Mouse (Mus musculus) frontal cortex, adult (tissue): Measurements from ENCODE around the gene Pdgfa.

Experiments
- ATAC-seq: cut with Nextera tagmentation; 2 replicates; pipeline ENCODE4 v1.9.2; 2017; ENCODE audit warnings: mild to moderate bottlenecking, moderate library complexity, mixed read lengths; ENCODE audit not compliant: low TSS enrichment

Pdgfa gene

GRCm38 (mm10) chr5:138953986-138954385 lies 43.2 kb downstream of the Pdgfa start:
- no peak for ATAC-seq

- ATAC-seq = no peak
These were observed 44.2 kb downstream of the Pdgfa start for GRCm38 (mm10) chr5:138952969-138953368.

GRCm38 (mm10) chr5:138951305-138951704 lies 45.9 kb downstream of the Pdgfa start:
- no peak for ATAC-seq

GRCm38 (mm10) chr5:138949165-138949564 lies 48.0 kb downstream of the Pdgfa start:
- ATAC-seq = no peak

GRCm38 (mm10) chr5:138948031-138948980 lies 48.9 kb downstream of the Pdgfa start:
- no peak for ATAC-seq

- no peak for ATAC-seq
These were observed 49.7 kb downstream of the Pdgfa start for GRCm38 (mm10) chr5:138947487-138947886.

GRCm38 (mm10) chr5:138946931-138947330 lies 50.2 kb downstream of the Pdgfa start:
- no peak for ATAC-seq

- ATAC-seq = no peak
These were observed 52.2 kb downstream of the Pdgfa start for GRCm38 (mm10) chr5:138945011-138945410.

- no peak for ATAC-seq
These were observed 52.6 kb downstream of the Pdgfa start for GRCm38 (mm10) chr5:138944551-138944950.

- no peak for ATAC-seq
These were observed 55.3 kb downstream of the Pdgfa start for GRCm38 (mm10) chr5:138941842-138942241.

- no peak for ATAC-seq
These were observed 56.6 kb downstream of the Pdgfa start for GRCm38 (mm10) chr5:138940576-138940975.

- ATAC-seq = no peak
These were observed 58.5 kb downstream of the Pdgfa start for GRCm38 (mm10) chr5:138938572-138939163.

GRCm38 (mm10) chr5:138936399-138937089 lies 60.6 kb downstream of the Pdgfa start:
- no peak for ATAC-seq

- no peak for ATAC-seq
These were observed 62.6 kb downstream of the Pdgfa start for GRCm38 (mm10) chr5:138934540-138934939.

GRCm38 (mm10) chr5:138932460-138933432 lies 64.4 kb downstream of the Pdgfa start:
- ATAC-seq = no peak

- no peak for ATAC-seq
These were observed 65.3 kb downstream of the Pdgfa start for GRCm38 (mm10) chr5:138931836-138932235.

- no peak for ATAC-seq
These were observed 67.2 kb downstream of the Pdgfa start for GRCm38 (mm10) chr5:138929879-138930507.
